Mouse (Mus musculus): ENCODE results near the gene Ctc1.

DNA sequence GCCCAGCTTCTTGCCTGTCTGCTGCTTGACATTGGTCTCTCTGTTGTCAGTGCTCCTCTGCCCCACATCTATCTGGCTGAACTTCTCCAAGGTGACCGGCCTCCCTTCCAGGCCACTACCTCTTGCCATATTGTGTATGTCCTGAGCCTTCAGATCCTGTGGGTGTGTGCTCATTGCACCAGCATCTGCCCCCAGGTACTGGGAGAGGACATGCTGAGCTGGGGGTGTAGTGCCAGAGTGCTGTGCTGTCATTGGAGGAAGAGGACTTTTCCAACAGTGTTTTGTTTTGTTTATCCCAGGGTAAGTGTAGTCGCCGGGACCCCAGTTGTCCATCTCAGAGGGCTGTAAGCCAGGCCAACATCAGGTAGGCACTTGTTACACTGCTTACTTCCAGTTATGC lies 18.9 kb downstream of the Ctc1 start:
- TF ChIP-seq POLR2A (IDR thresholded peaks at IDR 0.05; ENCODE audit: insufficient read depth, low read depth, low read length) (no peak), CTCF (IDR thresholded peaks at IDR 0.05; ENCODE audit: insufficient read depth, low read depth, low read length) (no peak)
